In genomic region chr17:5246688-5247087, GRCm38 (mm10) we compare ENCODE assay signal across 12 mouse cellular contexts.
DNase-seq lines count a peak whose midpoint lies in the region; ATAC-seq and TF ChIP-seq lines count a peak whose summit lies in the region.
"Had no signal": no experiment of that assay in that cellular context is flagged by ENCODE, and none has a peak within 500 bp of the region (broad histone marks: within the 10 kb centered on the region; RNA-seq: fewer than 3 reads in every experiment).

No protein-coding gene starts in this region.

- no peaks in the 10 kb centered on the region for H3K27me3 ChIP-seq in neural tube, embryonic 13.5 days
- H3K27me3 ChIP-seq in neural tube, embryonic 15.5 days (replicated peaks): no peaks in the 10 kb centered on the region
- no peaks in the 10 kb centered on the region for H3K27me3 ChIP-seq in forebrain, postnatal 0 days (ENCODE audit: insufficient read depth, low read length)
- H3K27me3 ChIP-seq: liver, embryonic 15.5 days had no signal

- DNase-seq in heart, adult 11 months: peak; percentile 96
- peak; percentile 54 to 71 for DNase-seq in heart, postnatal 14 days
- peak; percentile 51 for DNase-seq in testis, postnatal 10 days (ENCODE audit: low spot score)
- no peak for DNase-seq in right cerebral cortex, adult 18-20 months
- no peak for DNase-seq in forebrain, postnatal 0 days

- 80% methylated on average over 11 of the region's 11 CpGs for WGBS in neural tube, embryonic 13.5 days
- WGBS in neural tube, embryonic 15.5 days: 80% methylated on average over 11 of the region's 11 CpGs
- 70% methylated on average over 11 of the region's 11 CpGs for WGBS in forebrain, postnatal 0 days

- peaks cover 75% of the 10 kb centered on the region for H3K4me1 ChIP-seq in neural tube, embryonic 13.5 days (replicated peaks)
- peaks cover 51% of the 10 kb centered on the region for H3K4me1 ChIP-seq in neural tube, embryonic 15.5 days
- H3K4me1 ChIP-seq in forebrain, postnatal 0 days (ENCODE audit: insufficient read depth): 0 out of 2 replicates have a peak, but pooled peaks cover 4% of the 10 kb centered on the region

- H3K27ac ChIP-seq in neural tube, embryonic 13.5 days (replicated peaks): peak overlapping the region; percentile 18; the same call in 1 of the 2 replicates
- no peak overlapping the region for H3K27ac ChIP-seq in neural tube, embryonic 15.5 days (replicated peaks)
- no peak overlapping the region for H3K27ac ChIP-seq in forebrain, postnatal 0 days (ENCODE audit: low read depth, low read length)
- H3K27ac ChIP-seq: embryonic facial prominence, embryonic 10.5 days; liver, embryonic 15.5 days had no signal

- intact Hi-C loops in heart, postnatal 14 days (cut with DNase I): loop anchor here (5.0 kb wide), 1 partner anchor 34 kb away; no protein-coding TSS in a partner anchor

- no peak overlapping the region for H3K9ac ChIP-seq in neural tube, embryonic 13.5 days
- H3K9ac ChIP-seq in neural tube, embryonic 15.5 days (replicated peaks): no peak overlapping the region
- no peak overlapping the region for H3K9ac ChIP-seq in forebrain, postnatal 0 days
- H3K9ac ChIP-seq: liver, embryonic 15.5 days had no signal

- no peak for ATAC-seq in neural tube, embryonic 13.5 days (ENCODE audit: low read depth)
- no peak for ATAC-seq in neural tube, embryonic 15.5 days (ENCODE audit: low FRiP score)
- no peak for ATAC-seq in frontal cortex, adult (ENCODE audit: low TSS enrichment)
- no peak for ATAC-seq in forebrain, postnatal 0 days
- ATAC-seq: forebrain, embryonic 16.5 days had no signal

- peaks cover 4% of the 10 kb centered on the region; the same call in 1 of the 2 replicates for H3K36me3 ChIP-seq in neural tube, embryonic 13.5 days
- H3K36me3 ChIP-seq in neural tube, embryonic 15.5 days: no peaks in the 10 kb centered on the region
- peaks cover 3% of the 10 kb centered on the region; the same call in 1 of the 2 replicates for H3K36me3 ChIP-seq in forebrain, postnatal 0 days (ENCODE audit: insufficient read depth)
- H3K36me3 ChIP-seq: liver, embryonic 15.5 days had no signal

- no peak overlapping the region for H3K4me3 ChIP-seq in neural tube, embryonic 13.5 days
- H3K4me3 ChIP-seq in neural tube, embryonic 15.5 days (replicated peaks): no peak overlapping the region
- no peak overlapping the region for H3K4me3 ChIP-seq in forebrain, postnatal 0 days (ENCODE audit: low read depth, low read length)
- H3K4me3 ChIP-seq: embryonic facial prominence, embryonic 10.5 days; liver, embryonic 15.5 days; myocyte had no signal

- no peaks in the 10 kb centered on the region for H3K9me3 ChIP-seq in neural tube, embryonic 13.5 days
- no peaks in the 10 kb centered on the region for H3K9me3 ChIP-seq in neural tube, embryonic 15.5 days (replicated peaks)
- H3K9me3 ChIP-seq in forebrain, postnatal 0 days (ENCODE audit: low read length): no peaks in the 10 kb centered on the region
- H3K9me3 ChIP-seq: embryonic facial prominence, embryonic 10.5 days; liver, embryonic 15.5 days had no signal

- TF ChIP-seq CTCF in forebrain, postnatal 0 days (IDR thresholded peaks at IDR 0.05; ENCODE audit: low read depth): no peak

- H3K4me2 ChIP-seq in neural tube, embryonic 13.5 days: no peak overlapping the region
- no peak overlapping the region for H3K4me2 ChIP-seq in neural tube, embryonic 15.5 days
- H3K4me2 ChIP-seq in forebrain, postnatal 0 days (ENCODE audit: low read depth): no peak overlapping the region
- H3K4me2 ChIP-seq: liver, embryonic 15.5 days had no signal

Comparison
In these comparisons a context has a peak if more than half of its experiments do, and no peak if none do; other contexts are left out.
1. DNase-seq: peak in heart, adult 11 months (single experiment), heart, postnatal 14 days (2 of 2) and testis, postnatal 10 days (single experiment); none in right cerebral cortex, adult 18-20 months (single experiment) and forebrain, postnatal 0 days (single experiment).